Mouse (Mus musculus) midbrain, postnatal 0 days (tissue): ENCODE data around the gene Glg1. TPM values are rescaled to one million over a fixed set of nuclear protein-coding genes. Genes with fewer than 3 reads are reported as not detected.

Experiments
- ATAC-seq: fragments of 200-750 bp; cut with Nextera tagmentation; 2 replicates; pipeline ENCODE4 v1.8.0; 2017; ENCODE audit warnings: moderate number of reproducible peaks, mild to moderate bottlenecking, moderate TSS enrichment, moderate library complexity; ENCODE audit not compliant: low FRiP score
- DNase-seq: peaks from one replicate; pipeline ENCODE4 v3.0.0-alpha.2; 2015; ENCODE audit warnings: low spot score
- H3K27ac ChIP-seq: fragments of 300-500 bp; sonication (generic); 2 replicates; pipeline ENCODE4 v1.5.1; 2014; ENCODE audit warnings: low read depth, mild to moderate bottlenecking, low read length, mixed read lengths
- H3K27me3 ChIP-seq: fragments of 300-500 bp; sonication (generic); 2 replicates; pipeline ENCODE4 v1.6.1; 2014; ENCODE audit warnings: low read length, control low read depth, mixed read lengths; ENCODE audit not compliant: insufficient read depth
- H3K36me3 ChIP-seq: fragments of 300-500 bp; sonication (generic); 2 replicates; pipeline ENCODE4 v1.6.1; 2014; ENCODE audit warnings: low read length, control low read depth, mixed read lengths; ENCODE audit not compliant: insufficient read depth
- H3K4me1 ChIP-seq: fragments of 300-500 bp; sonication (generic); 2 replicates; pipeline ENCODE4 v1.6.1; 2014; ENCODE audit warnings: mild to moderate bottlenecking, control low read depth, antibody characterized with exemption, low read length, mixed read lengths; ENCODE audit not compliant: insufficient read depth
- H3K4me2 ChIP-seq: fragments of 300-500 bp; sonication (generic); 2 replicates; pipeline ENCODE4 v1.6.1; 2014; ENCODE audit warnings: low read depth, mild to moderate bottlenecking, low read length, mixed read lengths; ENCODE audit not compliant: poor library complexity, severe bottlenecking
- H3K4me3 ChIP-seq: fragments of 300-500 bp; sonication (generic); 2 replicates; pipeline ENCODE4 v1.5.1; 2014; ENCODE audit warnings: low read depth, mild to moderate bottlenecking, low read length, moderate library complexity
- H3K9ac ChIP-seq: fragments of 300-500 bp; sonication (generic); replicated peaks from 2 replicates; pipeline ENCODE4 v1.6.1; 2014; ENCODE audit warnings: mild to moderate bottlenecking, low read length, moderate library complexity, mixed read lengths; ENCODE audit not compliant: poor library complexity, severe bottlenecking
- H3K9me3 ChIP-seq: fragments of 300-500 bp; sonication (generic); 2 replicates; pipeline ENCODE4 v1.6.1; 2016; ENCODE audit warnings: low read length, control low read depth
- CTCF ChIP-seq: IDR thresholded peaks from 2 replicates; pipeline ENCODE4 v1.5.1; 2016; ENCODE audit warnings: antibody characterized with exemption, mild to moderate bottlenecking
- WGBS: fragments of 180-500 bp; shearing (Covaris S2); extraction: QIAGEN DNeasy Blood & Tissue Kit; methylation state at CpG from one replicate; pipeline ENCODE4 v1.1.7; 2014; 5-methylcytosine and 5-hydroxymethylcytosine counted together
- polyA plus RNA-seq: library from polyadenylated mRNA; unstranded; fragments of >200 nt; fragmentation: Nextera tagmentation; extraction: Ambion mirVana; gene quantifications from 2 replicates; pipeline ENCODE4 v1.2.1, GENCODE M21; 2015
- total RNA-seq: library from RNA; depleted of rRNA; stranded (reverse); fragments of >200 nt; gene quantifications from 2 replicates; pipeline ENCODE4 v1.2.3, GENCODE M21; 2014

Glg1 gene
- total and polyA plus RNA-seq, 2 experiments from 2014 or later: 37.4 to 50.9 TPM

- DNase-seq: no peak
- H3K36me3 ChIP-seq: no peaks in the 10 kb centered on the region
- no peak overlapping the region for H3K4me3 ChIP-seq
- no peaks in the 10 kb centered on the region for H3K9me3 ChIP-seq
- no peak for TF ChIP-seq CTCF
- WGBS: 94% methylated on average over 2 of the region's 2 CpGs
- H3K4me2 ChIP-seq: no peak overlapping the region
- H3K4me1 ChIP-seq: no peaks in the 10 kb centered on the region
- H3K9ac ChIP-seq: no peak overlapping the region
- no peak overlapping the region for H3K27ac ChIP-seq
- H3K27me3 ChIP-seq: no peaks in the 10 kb centered on the region
- ATAC-seq: no peak
Observed at GRCm38 (mm10) chr8:111211180-111211579, 47.8 kb downstream of the Glg1 start.

- DNase-seq (no peak), ATAC-seq (no peak)
- Histone ChIP-seq H3K4me1 (no peaks in the 10 kb centered on the region), H3K4me2 (no peak overlapping the region), H3K4me3 (no peak overlapping the region), H3K36me3 (no peaks in the 10 kb centered on the region), H3K27ac (no peak overlapping the region), H3K27me3 (no peaks in the 10 kb centered on the region), H3K9me3 (no peaks in the 10 kb centered on the region), H3K9ac (no peak overlapping the region)
- TF ChIP-seq CTCF: no peak
Observed at GRCm38 (mm10) chr8:111209874-111210273, 49.1 kb downstream of the Glg1 start.

DNA sequence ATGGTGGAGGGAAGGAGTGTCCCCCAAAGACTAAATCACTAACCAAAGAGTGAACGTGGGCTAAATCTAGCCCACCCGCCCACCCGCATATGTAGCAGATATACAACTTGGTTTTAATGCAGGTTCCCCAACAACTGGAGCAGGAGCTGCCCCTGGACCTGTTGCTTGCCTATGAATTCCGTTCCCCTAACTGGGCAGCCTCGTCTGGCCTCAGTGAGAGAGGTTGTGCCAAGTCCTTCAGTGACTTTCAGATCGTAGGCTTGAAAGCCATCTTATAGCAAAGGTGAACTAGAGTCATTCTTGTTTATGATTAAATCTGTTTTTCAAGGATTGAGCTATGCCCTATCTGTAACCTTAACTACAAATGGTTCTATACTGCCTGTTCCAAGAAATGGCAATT, 52.7 kb downstream of the Glg1 start:
- no peaks in the 10 kb centered on the region for H3K9me3 ChIP-seq
- no peak overlapping the region for H3K27ac ChIP-seq
- H3K4me1 ChIP-seq: no peaks in the 10 kb centered on the region
- no peak for ATAC-seq
- no peak for TF ChIP-seq CTCF
- DNase-seq: no peak
- no peak overlapping the region for H3K4me2 ChIP-seq
- no peaks in the 10 kb centered on the region for H3K27me3 ChIP-seq
- H3K9ac ChIP-seq: no peak overlapping the region
- no peak overlapping the region for H3K4me3 ChIP-seq
- 88% methylated on average over 6 of the region's 6 CpGs for WGBS
- no peaks in the 10 kb centered on the region for H3K36me3 ChIP-seq

GRCm38 (mm10) chr8:111205033-111205432, 54.0 kb downstream of the Glg1 start:
- DNase-seq (no peak), ATAC-seq (no peak)
- no peak overlapping the region for H3K4me3 ChIP-seq
- H3K9me3 ChIP-seq: no peaks in the 10 kb centered on the region
- no peaks in the 10 kb centered on the region for H3K4me1 ChIP-seq
- 91% methylated on average over 6 of the region's 6 CpGs for WGBS
- H3K9ac ChIP-seq: no peak overlapping the region
- no peak overlapping the region for H3K27ac ChIP-seq
- H3K27me3 ChIP-seq: no peaks in the 10 kb centered on the region
- H3K36me3 ChIP-seq: no peaks in the 10 kb centered on the region
- no peak for TF ChIP-seq CTCF
- H3K4me2 ChIP-seq: no peak overlapping the region

DNA sequence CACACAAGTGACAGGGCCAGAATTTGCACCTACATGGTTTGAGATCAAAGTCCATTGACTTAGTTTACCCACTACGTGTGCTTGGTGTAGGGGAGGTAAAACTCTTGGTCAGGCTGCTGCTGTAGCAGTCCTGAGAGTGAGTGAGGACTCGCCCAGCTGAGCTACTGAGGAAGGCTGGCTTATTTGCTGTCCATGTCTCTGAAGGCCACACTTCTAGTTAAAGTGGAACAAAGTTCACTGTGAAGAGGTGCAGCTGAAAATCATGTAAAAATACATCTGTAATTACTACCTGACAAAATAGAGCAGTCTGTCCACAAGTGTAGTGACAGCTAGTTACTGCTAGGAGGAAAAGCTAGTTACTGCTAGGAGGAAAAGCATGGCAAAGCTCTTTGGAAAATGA, 55.7 kb downstream of the Glg1 start:
- Histone ChIP-seq H3K27me3 (no peaks in the 10 kb centered on the region), H3K9ac (no peak overlapping the region), H3K4me3 (no peak overlapping the region), H3K27ac (no peak overlapping the region), H3K9me3 (no peaks in the 10 kb centered on the region), H3K4me2 (no peak overlapping the region), H3K4me1 (no peaks in the 10 kb centered on the region), H3K36me3 (no peaks in the 10 kb centered on the region)
- ATAC-seq (no peak), DNase-seq (no peak)
- TF ChIP-seq CTCF: no peak
- 88% methylated on average over 2 of the region's 2 CpGs for WGBS

GRCm38 (mm10) chr8:111197966-111198365, 61.0 kb downstream of the Glg1 start:
- WGBS: 96% methylated on average over 3 of the region's 3 CpGs
- no peak overlapping the region for H3K27ac ChIP-seq
- H3K9ac ChIP-seq: no peak overlapping the region
- no peaks in the 10 kb centered on the region for H3K27me3 ChIP-seq
- no peaks in the 10 kb centered on the region for H3K4me1 ChIP-seq
- TF ChIP-seq CTCF: no peak
- H3K4me2 ChIP-seq: no peak overlapping the region
- H3K9me3 ChIP-seq: no peaks in the 10 kb centered on the region
- ATAC-seq (no peak), DNase-seq (no peak)
- peaks cover 20% of the 10 kb centered on the region; the same call in 1 of the 2 replicates for H3K36me3 ChIP-seq
- H3K4me3 ChIP-seq: no peak overlapping the region
